Mouse (Mus musculus) kidney, postnatal 0 days (tissue): ENCODE results near the gene Pam. TPM values are rescaled to one million over a fixed set of nuclear protein-coding genes. Genes with fewer than 3 reads are reported as not detected.

Experiments used
- ATAC-seq: fragments of 200-750 bp; cut with Nextera tagmentation; replicated peaks from 2 replicates; pipeline ENCODE4 v1.8.0; 2017; ENCODE audit warnings: low read depth, moderate number of reproducible peaks, moderate TSS enrichment, moderate library complexity; ENCODE audit not compliant: low FRiP score
- DNase-seq: peaks from one replicate; pipeline ENCODE4 v3.0.0-alpha.2; 2016; ENCODE audit warnings: low spot score
- H3K27ac ChIP-seq: fragments of 300-500 bp; sonication (generic); 2 replicates; pipeline ENCODE4 v1.5.1; 2014; ENCODE audit warnings: mild to moderate bottlenecking
- H3K27me3 ChIP-seq: fragments of 300-500 bp; sonication (generic); 2 replicates; pipeline ENCODE4 v1.6.1; 2014; ENCODE audit warnings: low read length, mixed read lengths; ENCODE audit not compliant: insufficient read depth
- H3K36me3 ChIP-seq: fragments of 300-500 bp; sonication (generic); 2 replicates; pipeline ENCODE4 v1.6.1; 2014; ENCODE audit warnings: low read length, mixed read lengths; ENCODE audit not compliant: insufficient read depth
- H3K4me1 ChIP-seq: fragments of 300-500 bp; sonication (generic); replicated peaks from 2 replicates; pipeline ENCODE4 v1.6.1; 2014; ENCODE audit warnings: antibody characterized with exemption, low read length, mixed read lengths; ENCODE audit not compliant: insufficient read depth
- H3K4me2 ChIP-seq: fragments of 300-500 bp; sonication (generic); 2 replicates; pipeline ENCODE4 v1.6.1; 2014; ENCODE audit warnings: mild to moderate bottlenecking, low read length, moderate library complexity, mixed read lengths
- H3K4me3 ChIP-seq: fragments of 300-500 bp; sonication (generic); replicated peaks from 2 replicates; pipeline ENCODE4 v1.5.1; 2014; ENCODE audit warnings: low read depth, low read length
- H3K9ac ChIP-seq: fragments of 300-500 bp; sonication (generic); 2 replicates; pipeline ENCODE4 v1.6.1; 2014; ENCODE audit warnings: low read depth, low read length
- H3K9me3 ChIP-seq: fragments of 300-500 bp; sonication (generic); replicated peaks from 2 replicates; pipeline ENCODE4 v1.6.1; 2016; ENCODE audit warnings: low read length, inconsistent platforms, mixed read lengths
- CTCF ChIP-seq: IDR thresholded peaks from 2 replicates; pipeline ENCODE4 v1.5.1; 2016; ENCODE audit warnings: antibody characterized with exemption, low read depth, mild to moderate bottlenecking, moderate library complexity
- WGBS: fragments of 180-500 bp; shearing (Covaris S2); extraction: QIAGEN DNeasy Blood & Tissue Kit; methylation state at CpG from one replicate; pipeline ENCODE4 v1.1.7; 2014; 5-methylcytosine and 5-hydroxymethylcytosine counted together
- polyA plus RNA-seq: library from polyadenylated mRNA; unstranded; fragments of >200 nt; fragmentation: Nextera tagmentation; extraction: Ambion mirVana; gene quantifications from 2 replicates; pipeline ENCODE4 v1.2.1, GENCODE M21; 2015

Gene Pam
- polyA plus RNA-seq, 1 experiment from 2014 or later: 67.6 TPM

DNA sequence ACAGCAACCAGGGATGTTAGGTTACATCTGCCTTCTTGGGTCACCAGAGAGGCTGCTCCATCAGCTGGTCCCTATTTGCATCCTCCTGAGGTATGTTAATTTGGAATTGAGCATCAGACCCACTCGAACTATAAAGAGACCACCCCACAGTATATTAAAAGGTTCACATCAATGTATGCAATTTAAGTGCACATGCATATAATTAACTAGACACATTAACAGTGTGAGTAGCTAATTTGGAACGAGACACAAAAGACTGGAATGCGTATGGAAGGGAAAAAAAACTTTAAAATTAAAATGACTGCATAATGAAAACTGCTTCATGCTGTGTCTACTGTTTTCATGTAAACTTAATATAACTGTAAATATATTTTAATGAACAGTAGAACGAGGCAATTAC is 164.2 kb downstream of the Pam start:
- DNase-seq (no peak), ATAC-seq (no peak)
- no peak for TF ChIP-seq CTCF
- Histone ChIP-seq H3K9me3 (no peaks in the 10 kb centered on the region), H3K36me3 (no peaks in the 10 kb centered on the region), H3K4me1 (no peaks in the 10 kb centered on the region), H3K27me3 (no peaks in the 10 kb centered on the region), H3K9ac (no peak overlapping the region), H3K4me3 (no peak overlapping the region), H3K4me2 (no peak overlapping the region), H3K27ac (no peak overlapping the region)
- WGBS: 81% methylated on average over 4 of the region's 4 CpGs

DNA sequence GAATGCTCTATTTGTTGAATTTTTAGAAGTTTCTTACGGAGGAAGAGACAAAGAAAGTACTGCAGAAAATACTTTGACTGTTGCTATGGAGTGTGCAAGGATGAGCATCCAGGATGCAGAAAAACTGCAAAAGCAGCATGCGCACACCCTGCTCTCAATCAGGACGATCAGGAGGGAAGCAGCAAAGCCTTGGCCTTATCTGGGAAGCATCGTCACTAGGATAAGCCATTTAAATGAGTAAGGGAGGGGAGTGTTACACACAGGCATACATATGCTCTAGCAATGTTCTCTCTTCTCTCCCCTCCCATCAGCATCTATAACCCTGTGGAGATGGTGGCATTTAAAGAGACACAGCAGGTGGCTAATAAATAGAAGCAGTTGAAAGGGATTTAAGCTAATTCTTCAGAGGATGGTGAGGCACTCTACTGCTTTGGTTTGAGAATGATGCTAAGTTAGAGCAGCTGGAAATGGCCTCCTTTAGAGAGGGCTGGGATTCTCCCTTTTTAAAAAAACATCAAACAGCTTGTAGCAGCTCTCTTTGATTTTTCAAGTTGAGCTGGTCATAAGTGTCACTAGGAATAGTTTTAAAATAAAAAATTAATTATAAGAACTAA is 165.9 kb downstream of the Pam start:
- ATAC-seq (no peak), DNase-seq (no peak)
- Histone ChIP-seq H3K27ac (no peak overlapping the region), H3K9me3 (no peaks in the 10 kb centered on the region), H3K9ac (no peak overlapping the region), H3K4me3 (no peak overlapping the region), H3K36me3 (no peaks in the 10 kb centered on the region), H3K4me1 (no peaks in the 10 kb centered on the region), H3K4me2 (no peak overlapping the region), H3K27me3 (no peaks in the 10 kb centered on the region)
- 66% methylated on average over 4 of the region's 4 CpGs for WGBS
- TF ChIP-seq CTCF: no peak

DNA sequence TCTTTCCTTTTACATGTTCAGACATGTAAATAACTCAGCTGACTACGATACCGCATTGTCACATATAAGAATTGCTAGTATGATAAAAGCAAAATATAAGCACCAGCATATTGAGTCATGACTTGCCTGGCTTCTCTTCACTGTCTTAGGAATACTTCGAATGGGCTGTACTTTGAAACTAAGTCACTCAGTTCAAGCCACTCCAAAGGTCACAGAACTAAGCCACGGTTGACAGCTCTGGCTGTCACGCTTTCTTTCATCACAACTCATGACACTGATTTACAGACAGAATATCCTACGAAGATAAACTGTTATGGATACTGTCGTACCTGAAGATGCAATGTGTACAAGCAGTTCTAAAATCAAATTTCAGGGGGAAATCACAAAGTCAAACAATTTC is 168.7 kb downstream of the Pam start:
- Histone ChIP-seq H3K4me1 (no peaks in the 10 kb centered on the region), H3K4me3 (no peak overlapping the region), H3K27me3 (no peaks in the 10 kb centered on the region), H3K4me2 (no peak overlapping the region), H3K36me3 (no peaks in the 10 kb centered on the region), H3K27ac (peak overlapping the region; percentile 27; the same call in 1 of the 2 replicates), H3K9ac (no peak overlapping the region), H3K9me3 (no peaks in the 10 kb centered on the region)
- ATAC-seq (peak; percentile 94), DNase-seq (peak; percentile 49)
- no peak for TF ChIP-seq CTCF
- WGBS: 63% methylated on average over 7 of the region's 7 CpGs

DNA sequence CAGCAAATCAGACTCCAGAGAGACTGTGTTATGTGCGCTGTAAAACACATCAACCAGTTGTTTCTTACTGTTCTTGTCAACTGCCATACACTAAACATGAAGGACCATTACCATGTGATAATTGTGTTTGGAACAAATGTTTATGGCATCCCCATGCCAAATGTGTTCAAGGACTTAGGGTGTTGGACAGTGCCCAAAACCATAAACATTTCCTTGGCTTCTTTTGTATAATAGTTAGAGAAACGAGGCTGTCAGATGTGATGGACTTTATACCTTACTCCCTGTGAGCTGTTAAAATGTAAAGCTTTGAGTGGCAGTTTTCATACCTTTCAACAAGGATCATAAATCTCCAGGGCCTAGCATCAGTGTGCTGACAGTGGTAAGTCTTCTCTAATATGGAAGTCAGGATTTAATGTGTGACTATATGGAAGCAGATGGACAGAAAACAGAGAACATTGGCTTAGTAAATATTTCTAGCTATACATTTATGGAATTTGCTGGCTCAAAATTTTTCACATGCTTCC is 169.4 kb downstream of the Pam start:
- WGBS: 62% methylated on average over 2 of the region's 2 CpGs
- Histone ChIP-seq H3K9ac (no peak overlapping the region), H3K9me3 (no peaks in the 10 kb centered on the region), H3K27me3 (no peaks in the 10 kb centered on the region), H3K4me2 (no peak overlapping the region), H3K4me1 (no peaks in the 10 kb centered on the region), H3K36me3 (no peaks in the 10 kb centered on the region), H3K27ac (0 out of 2 replicates have a peak overlapping the region, but pooled peaks have one; percentile 27), H3K4me3 (no peak overlapping the region)
- TF ChIP-seq CTCF: no peak
- ATAC-seq: peak; percentile 67; the same call in 1 of the 2 replicates
- no peak for DNase-seq

DNA sequence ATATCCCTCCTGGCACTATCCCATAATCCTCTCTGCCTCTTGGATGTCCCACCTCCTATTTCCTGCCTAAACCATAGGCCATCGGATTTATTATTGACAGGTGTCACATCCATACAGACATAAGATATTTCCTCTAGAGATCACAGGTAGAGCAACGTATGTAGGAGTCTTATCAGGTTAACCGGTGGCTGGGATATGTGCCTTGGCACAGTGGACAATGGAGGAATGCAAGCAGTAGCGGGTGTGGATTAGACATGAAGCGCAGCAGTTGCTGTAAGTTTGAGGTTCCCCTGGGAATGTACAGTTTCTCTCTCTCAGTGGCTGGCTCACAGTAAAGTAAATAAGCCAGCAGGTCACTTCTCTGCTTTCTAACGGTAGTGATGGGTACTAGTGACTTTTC is 173.1 kb downstream of the Pam start:
- DNase-seq (no peak), ATAC-seq (no peak)
- H3K27me3 ChIP-seq: no peaks in the 10 kb centered on the region
- no peak overlapping the region for H3K4me2 ChIP-seq
- no peaks in the 10 kb centered on the region for H3K4me1 ChIP-seq
- no peak overlapping the region for H3K4me3 ChIP-seq
- TF ChIP-seq CTCF: no peak
- no peak overlapping the region for H3K27ac ChIP-seq
- no peaks in the 10 kb centered on the region for H3K36me3 ChIP-seq
- 71% methylated on average over 6 of the region's 6 CpGs for WGBS
- H3K9ac ChIP-seq: no peak overlapping the region
- H3K9me3 ChIP-seq: no peaks in the 10 kb centered on the region

DNA sequence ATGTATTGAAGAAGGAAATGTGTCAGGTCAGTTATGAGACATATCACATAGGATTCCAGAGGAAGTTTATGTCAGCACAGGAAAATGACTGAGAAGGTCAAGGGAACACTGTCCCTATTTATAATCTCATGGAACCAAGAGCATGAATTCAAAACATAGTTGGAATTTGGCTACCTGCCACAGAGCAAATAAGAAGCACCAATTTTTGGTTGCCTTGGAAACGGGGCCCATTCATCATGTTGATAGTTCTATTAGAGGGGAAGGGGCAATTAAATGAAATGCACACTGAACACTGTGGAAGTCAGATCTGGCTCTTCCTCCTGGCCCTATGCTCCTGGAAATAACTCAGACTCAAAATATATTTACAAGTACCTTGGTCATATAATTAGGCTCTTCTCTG is 173.6 kb downstream of the Pam start:
- Histone ChIP-seq H3K27ac (no peak overlapping the region), H3K4me2 (no peak overlapping the region), H3K27me3 (no peaks in the 10 kb centered on the region), H3K9me3 (no peaks in the 10 kb centered on the region), H3K36me3 (no peaks in the 10 kb centered on the region), H3K9ac (no peak overlapping the region), H3K4me3 (no peak overlapping the region), H3K4me1 (no peaks in the 10 kb centered on the region)
- TF ChIP-seq CTCF: no peak
- DNase-seq (no peak), ATAC-seq (no peak)
- WGBS: 75% methylated on average over 1 of the region's 1 CpGs
